Mouse (Mus musculus) retina, adult 2 months (tissue): Measurements from ENCODE around the gene Psmd7.

Experiments used
- DNase-seq: peaks from one replicate; pipeline ENCODE4 v3.0.0-alpha.2; 2012; ENCODE audit warnings: low read depth, low spot score

Psmd7 gene

GRCm38 (mm10) chr8:107578132-107578531, 10.1 kb downstream of the Psmd7 start:
- no peak for DNase-seq

DNA sequence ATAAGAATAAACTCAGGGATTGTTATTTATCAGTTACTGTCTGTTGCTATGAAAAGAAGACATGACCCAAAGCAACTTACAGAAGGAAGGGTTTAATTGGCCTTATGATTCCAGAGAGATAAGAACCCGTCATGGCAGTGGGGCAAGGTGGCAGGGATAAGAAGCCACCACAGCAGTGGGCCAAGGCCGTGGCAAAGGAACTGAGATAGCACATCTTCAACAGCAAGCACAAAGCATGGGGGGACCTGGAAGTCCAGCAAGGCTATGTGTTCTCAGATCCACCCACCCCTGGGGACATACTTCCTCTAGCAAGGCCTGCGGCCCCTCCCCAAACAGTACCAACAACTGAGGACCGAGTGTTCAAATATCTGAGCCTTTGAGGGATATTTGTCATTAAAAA, 10.6 kb downstream of the Psmd7 start:
- DNase-seq: no peak

- peak; percentile 56 for DNase-seq
These were observed 11.6 kb downstream of the Psmd7 start for GRCm38 (mm10) chr8:107576702-107577101.

DNA sequence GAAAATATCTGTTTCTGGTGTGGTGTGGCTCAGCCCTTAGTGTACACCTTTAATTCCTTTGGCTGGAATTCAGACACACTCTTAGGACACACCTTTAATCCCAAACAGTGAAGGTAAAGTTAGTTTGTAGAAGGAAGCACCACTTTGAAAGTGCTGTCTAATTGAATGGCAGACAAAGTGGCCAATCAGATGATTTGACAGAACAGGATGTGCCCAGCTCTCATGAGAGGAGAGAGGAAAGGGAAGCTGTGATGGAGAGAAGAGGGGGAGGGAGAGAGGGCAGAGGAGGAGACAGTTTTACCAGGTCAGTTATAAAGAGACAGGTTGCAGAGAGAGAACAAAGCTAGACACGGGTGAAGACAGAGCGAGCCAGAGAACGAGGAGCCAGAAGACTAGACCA, 13.5 kb downstream of the Psmd7 start:
- no peak for DNase-seq

GRCm38 (mm10) chr8:107572497-107572896, 15.8 kb downstream of the Psmd7 start:
- DNase-seq: no peak

- no peak for DNase-seq
These were observed 16.7 kb downstream of the Psmd7 start for GRCm38 (mm10) chr8:107571486-107572135.

DNA sequence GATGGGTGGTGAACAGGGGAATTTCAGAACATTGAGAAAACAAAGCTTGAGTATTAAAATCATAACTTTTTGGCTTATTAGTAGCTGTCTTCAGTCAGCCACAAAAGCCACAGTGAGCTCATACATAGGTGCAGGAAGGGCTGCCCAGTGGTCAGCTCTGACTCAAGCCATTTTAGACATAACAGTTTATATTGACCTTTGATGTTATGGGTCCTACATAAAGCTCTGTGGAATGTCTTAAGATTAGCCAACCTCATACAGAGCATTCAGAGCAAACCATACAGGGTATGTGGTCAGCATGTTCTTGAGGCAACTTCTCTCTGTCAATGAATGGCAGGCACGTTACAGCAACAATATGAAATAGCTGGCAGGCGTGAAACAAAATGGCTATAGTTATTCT, 17.2 kb downstream of the Psmd7 start:
- no peak for DNase-seq

- DNase-seq: no peak
These were observed 26.1 kb downstream of the Psmd7 start for GRCm38 (mm10) chr8:107562164-107562563.

DNA sequence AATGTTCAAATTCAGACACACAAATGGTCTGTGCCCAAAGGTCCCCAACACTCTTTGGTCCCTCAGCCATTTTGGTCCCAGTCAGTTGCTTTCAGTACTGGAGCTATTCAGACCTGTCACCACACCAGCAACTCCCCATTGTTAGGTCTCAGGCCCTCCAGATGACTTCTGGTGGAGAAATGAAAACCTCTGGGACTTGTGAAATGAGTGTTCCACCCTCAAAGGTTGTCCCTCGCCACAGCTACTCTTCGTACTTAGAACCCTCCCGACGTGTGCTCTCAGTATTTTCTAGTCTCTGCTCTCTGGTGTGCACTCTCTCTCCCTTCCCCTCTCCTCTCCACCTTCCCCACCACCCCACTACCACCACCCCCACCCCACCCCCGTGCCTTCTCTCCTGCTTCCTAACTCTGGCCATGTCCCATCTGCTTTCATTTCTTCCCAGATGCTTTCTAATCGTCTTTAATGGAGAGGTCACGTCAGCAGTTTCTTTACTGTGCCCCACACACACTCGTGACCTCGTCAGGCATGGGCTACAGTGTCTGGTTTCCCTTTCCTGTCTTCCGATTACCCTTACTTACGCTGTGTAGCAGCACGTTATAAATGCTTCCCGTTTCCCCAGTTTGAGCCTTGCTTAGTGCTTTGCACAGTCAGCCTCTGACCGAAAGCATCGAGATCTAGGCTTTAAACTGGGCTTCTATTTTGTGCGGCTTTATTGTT, 27.3 kb downstream of the Psmd7 start:
- DNase-seq: no peak

GRCm38 (mm10) chr8:107556511-107556936, 31.7 kb downstream of the Psmd7 start:
- no peak for DNase-seq

DNA sequence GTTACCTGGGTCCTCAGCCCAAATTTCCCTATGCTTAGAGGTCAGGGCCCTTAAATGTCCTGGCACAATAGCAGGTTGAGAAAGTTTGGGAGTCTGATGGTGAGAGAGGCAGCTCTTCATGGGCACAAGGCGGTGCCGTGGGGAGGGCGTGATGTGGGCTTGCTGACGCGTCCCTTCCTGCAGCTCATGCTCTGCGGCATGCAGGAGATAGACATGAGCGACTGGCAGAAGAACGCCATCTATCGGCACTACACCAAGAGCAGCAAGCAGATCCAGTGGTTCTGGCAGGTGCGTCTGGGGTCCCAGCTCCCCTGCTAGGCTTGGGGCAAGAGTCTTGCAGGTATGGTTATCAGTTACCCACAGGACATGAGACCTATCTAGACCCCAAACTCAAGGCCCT, 33.0 kb downstream of the Psmd7 start:
- no peak for DNase-seq

DNA sequence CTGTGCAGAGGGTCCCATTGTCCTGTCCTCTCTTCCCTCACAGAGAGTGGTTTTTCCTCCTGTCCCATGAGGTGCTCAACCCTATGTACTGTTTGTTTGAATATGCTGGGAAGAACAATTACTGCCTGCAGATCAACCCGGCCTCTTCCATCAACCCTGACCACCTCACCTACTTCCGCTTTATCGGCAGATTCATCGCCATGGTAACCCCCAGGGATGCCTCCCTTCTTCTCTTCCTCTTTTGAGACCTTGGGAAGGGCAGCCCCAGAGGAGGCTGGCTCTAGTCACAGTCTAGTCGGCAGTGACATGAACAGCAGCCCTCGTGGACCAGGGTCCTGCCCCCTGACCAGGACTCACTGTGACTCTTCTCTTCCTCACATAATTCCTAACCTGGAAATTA, 36.0 kb downstream of the Psmd7 start:
- no peak for DNase-seq

- DNase-seq: no peak
These were observed 41.4 kb downstream of the Psmd7 start for GRCm38 (mm10) chr8:107546817-107547216.

DNA sequence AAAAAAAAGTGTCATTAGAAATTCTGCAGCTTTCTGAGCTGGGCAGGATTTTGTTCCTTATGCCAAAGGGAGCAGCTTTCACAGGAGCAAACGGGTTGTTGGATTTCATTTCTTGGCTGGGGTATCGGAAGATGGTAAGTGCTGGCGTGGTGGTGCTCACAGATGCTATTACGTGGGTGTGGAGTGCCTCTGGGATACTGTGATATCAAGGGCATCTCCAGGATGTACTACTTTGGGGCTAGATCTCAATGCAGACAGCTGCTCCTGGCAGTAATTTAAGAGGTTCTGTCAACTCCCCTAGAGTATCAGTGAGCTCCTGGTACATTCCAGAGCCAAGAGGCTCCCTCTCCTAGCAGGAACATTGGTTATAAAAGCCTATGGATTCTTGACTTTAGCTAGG, 42.1 kb downstream of the Psmd7 start:
- DNase-seq: no peak

DNA sequence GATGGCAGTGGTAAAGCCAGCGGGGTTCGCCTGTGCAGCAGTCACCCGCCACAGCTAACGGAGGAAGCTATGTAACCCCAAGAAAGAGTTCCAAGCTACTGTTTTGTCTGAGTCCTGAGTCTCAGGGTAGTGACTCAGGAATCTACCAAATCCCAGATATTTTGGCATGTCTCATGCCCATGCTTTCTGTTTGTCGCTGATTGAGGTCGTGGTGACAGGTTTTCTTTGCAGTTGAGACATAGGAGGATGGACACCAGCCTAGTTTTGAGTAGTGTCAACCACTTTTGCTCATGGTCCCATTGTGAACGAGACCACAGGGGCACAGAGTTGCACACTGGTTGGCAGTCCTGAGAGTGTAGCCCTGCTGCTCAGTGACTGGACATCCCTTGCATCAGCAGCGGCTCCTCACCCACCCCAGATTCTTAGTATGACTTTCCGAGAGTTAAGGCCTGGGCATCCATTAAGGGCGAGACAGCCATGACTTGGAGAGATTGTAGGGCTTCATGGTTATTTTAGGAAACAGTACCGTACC, 42.6 kb downstream of the Psmd7 start:
- DNase-seq: no peak

GRCm38 (mm10) chr8:107544651-107545174, 43.6 kb downstream of the Psmd7 start:
- no peak for DNase-seq

DNA sequence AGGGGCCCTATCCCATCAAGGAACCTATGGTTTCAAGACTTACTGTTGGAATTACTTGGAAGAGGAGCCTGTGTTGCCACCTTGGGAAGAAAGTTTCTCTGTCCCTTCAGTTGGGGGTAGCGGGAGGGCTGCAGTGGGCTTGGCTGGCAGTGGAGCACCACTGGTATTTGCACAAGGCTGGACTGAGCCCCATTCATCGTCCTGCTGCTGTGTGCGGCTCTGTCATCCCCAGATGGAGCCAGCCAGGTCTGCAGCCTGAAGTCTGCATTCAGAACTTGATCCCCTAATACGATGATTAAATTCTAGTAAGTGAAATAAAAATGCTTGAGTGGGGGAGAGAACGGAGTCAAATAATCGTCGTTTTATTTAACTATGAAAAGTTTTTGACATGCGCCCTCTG, 44.1 kb downstream of the Psmd7 start:
- DNase-seq: no peak

- no peak for DNase-seq
These were observed 44.5 kb downstream of the Psmd7 start for GRCm38 (mm10) chr8:107543714-107544113.

DNA sequence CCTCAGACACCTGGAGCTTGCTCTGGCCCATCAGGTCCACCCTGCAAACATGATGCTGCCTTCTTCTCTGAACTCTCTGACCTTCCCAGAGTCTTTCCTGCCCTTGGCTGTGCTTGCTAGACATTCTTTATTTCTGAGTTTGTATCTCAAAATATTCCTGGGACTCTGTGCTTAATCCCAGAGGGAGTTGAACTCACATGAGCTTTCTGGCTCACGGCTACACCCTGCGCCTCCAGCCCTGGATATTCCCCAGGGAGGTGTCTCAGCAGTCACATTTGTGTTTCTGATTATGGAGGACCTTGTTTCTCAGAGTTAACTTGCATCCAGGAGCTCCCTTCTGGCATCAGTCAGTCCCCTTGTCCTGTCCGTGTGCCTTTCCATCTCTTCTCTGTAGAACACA, 46.1 kb downstream of the Psmd7 start:
- DNase-seq: no peak

DNA sequence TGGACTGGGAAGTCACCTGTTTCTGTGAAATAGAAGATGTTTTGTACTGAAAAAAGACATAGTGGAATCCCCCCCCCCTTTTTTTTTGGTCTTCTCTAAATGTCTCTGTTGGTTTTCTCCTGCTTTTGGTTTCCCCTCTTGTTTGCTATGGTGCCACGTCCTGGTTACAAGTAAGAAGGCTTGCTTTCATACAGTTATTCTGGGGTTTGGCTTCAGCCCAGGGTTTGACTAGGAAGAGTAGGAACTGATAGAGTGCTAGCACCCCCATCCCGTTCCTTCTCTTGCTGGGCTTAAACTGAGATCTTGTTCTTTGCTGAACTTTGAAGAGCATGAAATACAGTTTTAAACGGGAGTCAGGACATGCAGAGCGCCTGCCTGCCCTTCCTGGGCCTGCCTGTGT, 46.9 kb downstream of the Psmd7 start:
- DNase-seq: no peak

DNA sequence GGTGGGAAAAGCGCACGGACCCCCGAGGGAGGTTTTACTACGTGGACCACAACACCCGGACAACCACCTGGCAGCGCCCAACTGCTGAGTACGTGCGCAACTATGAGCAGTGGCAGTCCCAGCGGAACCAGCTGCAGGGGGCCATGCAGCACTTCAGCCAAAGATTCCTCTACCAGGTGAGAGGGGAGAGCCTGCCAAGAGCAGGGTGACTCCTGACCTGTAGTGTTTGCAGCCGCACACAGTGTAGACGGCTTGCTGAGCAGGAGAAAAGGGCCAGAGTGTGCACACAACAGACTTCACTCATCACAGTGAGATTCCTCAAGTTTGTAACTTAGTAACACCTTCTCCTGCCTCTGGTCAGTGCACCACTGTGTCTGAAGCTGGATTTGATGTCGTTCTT, 47.6 kb downstream of the Psmd7 start:
- no peak for DNase-seq

GRCm38 (mm10) chr8:107537472-107537871, 50.8 kb downstream of the Psmd7 start:
- no peak for DNase-seq
